Mouse (Mus musculus) cerebellum, adult 11-12 months (tissue): Measurements from ENCODE around the gene Pcdh11x.
"Not testable (repeated sequence)": the region's sequence is repeated elsewhere in the genome, so short reads cannot be mapped to it uniquely, and the experiment has no call there.

ENCODE experiments used
- DNase-seq: peaks from one replicate; pipeline ENCODE4 v3.0.0; 2022

Pcdh11x gene

GRCm38 (mm10) chrX:120290011-120290899 lies at the start of gene Pcdh11x:
Pcdh11x (plus strand) TSS chrX:120290259.
- peak; percentile 12 for DNase-seq

GRCm38 (mm10) chrX:120260089-120260488 lies 30.0 kb upstream of the Pcdh11x start:
- DNase-seq, result no peak

- no peak for DNase-seq
Observed at GRCm38 (mm10) chrX:120285522-120285921, 4.5 kb upstream of the Pcdh11x start.

GRCm38 (mm10) chrX:120287502-120287901 lies 2.6 kb upstream of the Pcdh11x start:
- DNase-seq, result no peak

GRCm38 (mm10) chrX:120290900-120291280 lies 831 bp downstream of the Pcdh11x start:
- DNase-seq, result no peak

- DNase-seq, result no peak
Observed at GRCm38 (mm10) chrX:120291696-120292095, 1.6 kb downstream of the Pcdh11x start.

- DNase-seq, result peak; percentile 31
Observed at GRCm38 (mm10) chrX:120292832-120293750, 3.0 kb downstream of the Pcdh11x start.

GRCm38 (mm10) chrX:120301469-120302175 lies 11.6 kb downstream of the Pcdh11x start:
- no peak for DNase-seq

- DNase-seq, result not testable (repeated sequence)
Observed at GRCm38 (mm10) chrX:120312995-120313394, 22.9 kb downstream of the Pcdh11x start, which contains the start of gene H2afb3. H2afb3 (minus strand) TSS chrX:120313095.

- no peak for DNase-seq
Observed at GRCm38 (mm10) chrX:120466225-120466624, 176.2 kb downstream of the Pcdh11x start.

- DNase-seq, result no peak
Observed at GRCm38 (mm10) chrX:120486428-120486827, 196.4 kb downstream of the Pcdh11x start.

- DNase-seq, result no peak
Observed at GRCm38 (mm10) chrX:120524986-120525385, 234.9 kb downstream of the Pcdh11x start.

GRCm38 (mm10) chrX:120599309-120599708 lies 309.2 kb downstream of the Pcdh11x start:
- DNase-seq, result no peak

- DNase-seq, result no peak
Observed at GRCm38 (mm10) chrX:120618460-120618859, 328.4 kb downstream of the Pcdh11x start.

GRCm38 (mm10) chrX:120670236-120670635 lies 380.2 kb downstream of the Pcdh11x start:
- DNase-seq, result not testable (repeated sequence)

- DNase-seq, result no peak
Observed at GRCm38 (mm10) chrX:120734144-120734543, 444.1 kb downstream of the Pcdh11x start.

GRCm38 (mm10) chrX:120735792-120736191 lies 445.7 kb downstream of the Pcdh11x start:
- DNase-seq, result no peak

- DNase-seq, result no peak
Observed at GRCm38 (mm10) chrX:120944556-120944955, 654.5 kb downstream of the Pcdh11x start.
